Mouse (Mus musculus): ENCODE measurements around the gene Fgfr2. TPM values are rescaled to one million over a fixed set of nuclear protein-coding genes. Genes with fewer than 3 reads are reported as not detected.

The Fgfr2 gene
- polyA plus RNA-seq, 1 experiment from 2014 or later: 133 TPM

- Histone ChIP-seq H3K9ac (ENCODE audit: low read depth, low read length) (no peak overlapping the region), H3K4me2 (replicated peaks; ENCODE audit: low read depth, low read length) (no peak overlapping the region), H3K4me1 (ENCODE audit: control insufficient read depth, insufficient read depth, low read length) (peaks cover 19% of the 10 kb centered on the region; the same call in 1 of the 2 replicates), H3K9me3 (ENCODE audit: control insufficient read depth, low read length) (no peaks in the 10 kb centered on the region), H3K4me3 (ENCODE audit: low read length) (no peak overlapping the region), H3K27ac (ENCODE audit: low read depth, low read length) (peak overlapping the region; percentile 12; the same call in 1 of the 2 replicates), H3K27me3 (ENCODE audit: control insufficient read depth, insufficient read depth, low read length) (no peaks in the 10 kb centered on the region), H3K36me3 (ENCODE audit: control insufficient read depth, insufficient read depth, low read length) (peaks cover 21% of the 10 kb centered on the region; the same call in 1 of the 2 replicates)
- no peak for ATAC-seq (ENCODE audit: low FRiP score, low TSS enrichment)
- WGBS: 58% methylated on average over 6 of the region's 6 CpGs
Observed at GRCm38 (mm10) chr7:133050681-133051080, 72.5 kb downstream of the Fgfr2 start.

GRCm38 (mm10) chr7:133048085-133048630, 75.0 kb downstream of the Fgfr2 start:
- WGBS: 70% methylated on average over 3 of the region's 3 CpGs
- no peak for ATAC-seq (ENCODE audit: low FRiP score, low TSS enrichment)
- Histone ChIP-seq H3K4me1 (ENCODE audit: control insufficient read depth, insufficient read depth, low read length) (peaks cover 28% of the 10 kb centered on the region), H3K4me2 (replicated peaks; ENCODE audit: low read depth, low read length) (no peak overlapping the region), H3K9ac (ENCODE audit: low read depth, low read length) (no peak overlapping the region), H3K27me3 (ENCODE audit: control insufficient read depth, insufficient read depth, low read length) (no peaks in the 10 kb centered on the region), H3K36me3 (ENCODE audit: control insufficient read depth, insufficient read depth, low read length) (peaks cover 14% of the 10 kb centered on the region; the same call in 1 of the 2 replicates), H3K9me3 (ENCODE audit: control insufficient read depth, low read length) (no peaks in the 10 kb centered on the region), H3K27ac (ENCODE audit: low read depth, low read length) (no peak overlapping the region), H3K4me3 (ENCODE audit: low read length) (no peak overlapping the region)

GRCm38 (mm10) chr7:133047287-133047686, 75.9 kb downstream of the Fgfr2 start:
- 79% methylated on average over 4 of the region's 4 CpGs for WGBS
- H3K36me3 ChIP-seq (ENCODE audit: control insufficient read depth, insufficient read depth, low read length): peaks cover 14% of the 10 kb centered on the region; the same call in 1 of the 2 replicates
- H3K27me3 ChIP-seq (ENCODE audit: control insufficient read depth, insufficient read depth, low read length): no peaks in the 10 kb centered on the region
- H3K27ac ChIP-seq (ENCODE audit: low read depth, low read length): no peak overlapping the region
- no peak overlapping the region for H3K9ac ChIP-seq (ENCODE audit: low read depth, low read length)
- H3K4me2 ChIP-seq (replicated peaks; ENCODE audit: low read depth, low read length): no peak overlapping the region
- H3K4me1 ChIP-seq (ENCODE audit: control insufficient read depth, insufficient read depth, low read length): peaks cover 35% of the 10 kb centered on the region
- H3K9me3 ChIP-seq (ENCODE audit: control insufficient read depth, low read length): no peaks in the 10 kb centered on the region
- no peak for ATAC-seq (ENCODE audit: low FRiP score, low TSS enrichment)
- H3K4me3 ChIP-seq (ENCODE audit: low read length): no peak overlapping the region

- ATAC-seq (ENCODE audit: low FRiP score, low TSS enrichment): no peak
- H3K9ac ChIP-seq (ENCODE audit: low read depth, low read length): no peak overlapping the region
- no peaks in the 10 kb centered on the region for H3K27me3 ChIP-seq (ENCODE audit: control insufficient read depth, insufficient read depth, low read length)
- H3K4me2 ChIP-seq (replicated peaks; ENCODE audit: low read depth, low read length): no peak overlapping the region
- peaks cover 50% of the 10 kb centered on the region for H3K4me1 ChIP-seq (ENCODE audit: control insufficient read depth, insufficient read depth, low read length)
- H3K27ac ChIP-seq (ENCODE audit: low read depth, low read length): peak overlapping the region; percentile 17; the same call in 1 of the 2 replicates
- WGBS: 16% methylated on average over 4 of the region's 4 CpGs
- H3K4me3 ChIP-seq (ENCODE audit: low read length): no peak overlapping the region
- 0 out of 2 replicates have a peak, but pooled peaks cover 4% of the 10 kb centered on the region for H3K36me3 ChIP-seq (ENCODE audit: control insufficient read depth, insufficient read depth, low read length)
- H3K9me3 ChIP-seq (ENCODE audit: control insufficient read depth, low read length): no peaks in the 10 kb centered on the region
Observed at GRCm38 (mm10) chr7:133044721-133045120, 78.4 kb downstream of the Fgfr2 start.

- Histone ChIP-seq H3K9me3 (ENCODE audit: control insufficient read depth, low read length) (no peaks in the 10 kb centered on the region), H3K4me3 (ENCODE audit: low read length) (no peak overlapping the region), H3K27me3 (ENCODE audit: control insufficient read depth, insufficient read depth, low read length) (no peaks in the 10 kb centered on the region), H3K9ac (ENCODE audit: low read depth, low read length) (no peak overlapping the region), H3K4me2 (replicated peaks; ENCODE audit: low read depth, low read length) (no peak overlapping the region), H3K27ac (ENCODE audit: low read depth, low read length) (peak overlapping the region; percentile 70; the same call in 1 of the 2 replicates), H3K36me3 (ENCODE audit: control insufficient read depth, insufficient read depth, low read length) (0 out of 2 replicates have a peak, but pooled peaks cover 8% of the 10 kb centered on the region), H3K4me1 (ENCODE audit: control insufficient read depth, insufficient read depth, low read length) (peaks cover 62% of the 10 kb centered on the region)
- 50% methylated on average over 3 of the region's 3 CpGs for WGBS
- ATAC-seq (ENCODE audit: low FRiP score, low TSS enrichment): no peak
Observed at GRCm38 (mm10) chr7:133041784-133042183, 81.4 kb downstream of the Fgfr2 start.

GRCm38 (mm10) chr7:133040688-133041345, 82.3 kb downstream of the Fgfr2 start:
- Histone ChIP-seq H3K9ac (ENCODE audit: low read depth, low read length) (no peak overlapping the region), H3K4me3 (ENCODE audit: low read length) (no peak overlapping the region), H3K36me3 (ENCODE audit: control insufficient read depth, insufficient read depth, low read length) (0 out of 2 replicates have a peak, but pooled peaks cover 6% of the 10 kb centered on the region), H3K4me2 (replicated peaks; ENCODE audit: low read depth, low read length) (no peak overlapping the region), H3K4me1 (ENCODE audit: control insufficient read depth, insufficient read depth, low read length) (peaks cover 69% of the 10 kb centered on the region), H3K27me3 (ENCODE audit: control insufficient read depth, insufficient read depth, low read length) (no peaks in the 10 kb centered on the region), H3K27ac (ENCODE audit: low read depth, low read length) (peak overlapping the region; percentile 62; the same call in 1 of the 2 replicates), H3K9me3 (ENCODE audit: control insufficient read depth, low read length) (no peaks in the 10 kb centered on the region)
- WGBS: 73% methylated on average over 3 of the region's 3 CpGs
- ATAC-seq (ENCODE audit: low FRiP score, low TSS enrichment): 0 out of 2 replicates have a peak, but pooled peaks have one; percentile 21

- no peak for ATAC-seq (ENCODE audit: low FRiP score, low TSS enrichment)
- H3K4me2 ChIP-seq (replicated peaks; ENCODE audit: low read depth, low read length): no peak overlapping the region
- H3K4me3 ChIP-seq (ENCODE audit: low read length): no peak overlapping the region
- H3K4me1 ChIP-seq (ENCODE audit: control insufficient read depth, insufficient read depth, low read length): peaks cover 64% of the 10 kb centered on the region
- no peaks in the 10 kb centered on the region for H3K9me3 ChIP-seq (ENCODE audit: control insufficient read depth, low read length)
- no peaks in the 10 kb centered on the region for H3K27me3 ChIP-seq (ENCODE audit: control insufficient read depth, insufficient read depth, low read length)
- 0 out of 2 replicates have a peak, but pooled peaks cover 6% of the 10 kb centered on the region for H3K36me3 ChIP-seq (ENCODE audit: control insufficient read depth, insufficient read depth, low read length)
- H3K27ac ChIP-seq (ENCODE audit: low read depth, low read length): no peak overlapping the region
- H3K9ac ChIP-seq (ENCODE audit: low read depth, low read length): no peak overlapping the region
- WGBS: 86% methylated on average over 3 of the region's 3 CpGs
Observed at GRCm38 (mm10) chr7:133039556-133040255, 83.4 kb downstream of the Fgfr2 start.

- 42% methylated on average over 4 of the region's 4 CpGs for WGBS
- Histone ChIP-seq H3K4me3 (ENCODE audit: low read length) (no peak overlapping the region), H3K9ac (ENCODE audit: low read depth, low read length) (no peak overlapping the region), H3K9me3 (ENCODE audit: control insufficient read depth, low read length) (no peaks in the 10 kb centered on the region), H3K4me2 (replicated peaks; ENCODE audit: low read depth, low read length) (no peak overlapping the region), H3K36me3 (ENCODE audit: control insufficient read depth, insufficient read depth, low read length) (0 out of 2 replicates have a peak, but pooled peaks cover 4% of the 10 kb centered on the region), H3K4me1 (ENCODE audit: control insufficient read depth, insufficient read depth, low read length) (peaks cover 74% of the 10 kb centered on the region), H3K27ac (ENCODE audit: low read depth, low read length) (peak overlapping the region; percentile 74), H3K27me3 (ENCODE audit: control insufficient read depth, insufficient read depth, low read length) (no peaks in the 10 kb centered on the region)
- ATAC-seq (ENCODE audit: low FRiP score, low TSS enrichment): no peak
Observed at GRCm38 (mm10) chr7:133037618-133038017, 85.5 kb downstream of the Fgfr2 start.

All from kidney, embryonic 14.5 days (tissue).